Mouse (Mus musculus): ENCODE measurements at regions not wholly inside any gene's neighbourhood (a gene's known extent, or its start where the extent isn't known, plus 50 kb on each side); places are given as distances from the start of the nearest gene placed in this dataset.

- TF ChIP-seq ZNF384 (IDR thresholded peaks at IDR 0.05; ENCODE audit: low read depth, low read length) (no peak), MAFK (IDR thresholded peaks at IDR 0.05; ENCODE audit: insufficient read depth, low read depth, low read length) (no peak), HCFC1 (IDR thresholded peaks at IDR 0.05; ENCODE audit: borderline replicate concordance, insufficient read depth, low read length) (no peak), ZC3H11A (IDR thresholded peaks at IDR 0.05; ENCODE audit: borderline replicate concordance, low read depth, low read length) (no peak), CHD2 (IDR thresholded peaks at IDR 0.05; ENCODE audit: low read depth, low read length) (no peak)
- no peak overlapping the region for H3K4me3 ChIP-seq (ENCODE audit: insufficient read depth in 1 of 2, low read depth in 1 of 2, low read length in 2 of 2, poor library complexity in 1 of 2, severe bottlenecking in 1 of 2)
- in situ Hi-C loops (cut with MboI; ENCODE audit: low sequenced_read_pairs in 2 of 2, unreplicated experiment in 2 of 2), result no loop called here
- H3K36me3 ChIP-seq (ENCODE audit: control insufficient read depth, insufficient read depth, low read length, poor library complexity, severe bottlenecking), result no peaks in the 10 kb centered on the region
- DNase-seq (ENCODE audit: low read depth, low spot score), result no peak
- no peaks in the 10 kb centered on the region for H3K4me1 ChIP-seq (ENCODE audit: control insufficient read depth in 2 of 2, insufficient read depth in 2 of 2, low read length in 2 of 2, poor library complexity in 1 of 2)
- no peak overlapping the region for H3K9ac ChIP-seq (ENCODE audit: insufficient read depth, low read depth, low read length, poor library complexity, severe bottlenecking)
- no peaks in the 10 kb centered on the region for H3K9me3 ChIP-seq (ENCODE audit: control insufficient read depth, insufficient read depth, low read depth, low read length)
- no peak overlapping the region for H3K27ac ChIP-seq (ENCODE audit: insufficient read depth, low read depth, low read length, poor library complexity, severe bottlenecking)
Observed at GRCm38 (mm10) chr3:115590716-115591115, 124.2 kb downstream of the S1pr1 start.

DNA sequence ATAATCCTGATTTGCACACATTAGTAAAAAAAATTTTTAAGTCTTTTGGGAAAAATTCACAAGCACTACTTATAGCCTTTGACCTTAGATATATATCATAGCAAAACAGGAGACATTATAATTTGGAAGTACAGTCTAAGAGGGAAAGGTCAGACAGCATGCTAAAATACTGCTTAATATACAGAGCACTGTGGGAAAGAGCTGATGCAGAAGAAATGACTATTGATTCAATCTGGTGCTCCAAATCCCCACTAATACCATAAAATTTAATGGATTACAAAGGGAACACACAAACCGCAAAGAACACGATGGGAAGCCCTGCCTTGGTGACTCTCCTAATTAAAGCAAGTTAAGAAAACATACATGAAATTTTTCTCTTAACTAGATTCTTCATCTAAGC lies 126.3 kb downstream of the S1pr1 start:
- Histone ChIP-seq H3K4me3 (ENCODE audit: insufficient read depth in 1 of 2, low read depth in 1 of 2, low read length in 2 of 2, poor library complexity in 1 of 2, severe bottlenecking in 1 of 2) (no peak overlapping the region), H3K9ac (ENCODE audit: insufficient read depth, low read depth, low read length, poor library complexity, severe bottlenecking) (no peak overlapping the region), H3K9me3 (ENCODE audit: control insufficient read depth, insufficient read depth, low read depth, low read length) (no peaks in the 10 kb centered on the region), H3K4me1 (ENCODE audit: control insufficient read depth in 2 of 2, insufficient read depth in 2 of 2, low read length in 2 of 2, poor library complexity in 1 of 2) (no peaks in the 10 kb centered on the region), H3K36me3 (ENCODE audit: control insufficient read depth, insufficient read depth, low read length, poor library complexity, severe bottlenecking) (no peaks in the 10 kb centered on the region), H3K27ac (ENCODE audit: insufficient read depth, low read depth, low read length, poor library complexity, severe bottlenecking) (no peak overlapping the region)
- TF ChIP-seq ZNF384 (IDR thresholded peaks at IDR 0.05; ENCODE audit: low read depth, low read length) (no peak), ZC3H11A (IDR thresholded peaks at IDR 0.05; ENCODE audit: borderline replicate concordance, low read depth, low read length) (no peak), HCFC1 (IDR thresholded peaks at IDR 0.05; ENCODE audit: borderline replicate concordance, insufficient read depth, low read length) (no peak), MAFK (IDR thresholded peaks at IDR 0.05; ENCODE audit: insufficient read depth, low read depth, low read length) (no peak), CHD2 (IDR thresholded peaks at IDR 0.05; ENCODE audit: low read depth, low read length) (no peak)
- in situ Hi-C loops (cut with MboI; ENCODE audit: low sequenced_read_pairs in 2 of 2, unreplicated experiment in 2 of 2), result no loop called here
- no peak for DNase-seq (ENCODE audit: low read depth, low spot score)

- no peaks in the 10 kb centered on the region for H3K36me3 ChIP-seq (ENCODE audit: control insufficient read depth, insufficient read depth, low read length, poor library complexity, severe bottlenecking)
- no peaks in the 10 kb centered on the region for H3K4me1 ChIP-seq (ENCODE audit: control insufficient read depth in 2 of 2, insufficient read depth in 2 of 2, low read length in 2 of 2, poor library complexity in 1 of 2)
- no peak overlapping the region for H3K9ac ChIP-seq (ENCODE audit: insufficient read depth, low read depth, low read length, poor library complexity, severe bottlenecking)
- H3K9me3 ChIP-seq (ENCODE audit: control insufficient read depth, insufficient read depth, low read depth, low read length), result no peaks in the 10 kb centered on the region
- no peak overlapping the region for H3K4me3 ChIP-seq (ENCODE audit: insufficient read depth in 1 of 2, low read depth in 1 of 2, low read length in 2 of 2, poor library complexity in 1 of 2, severe bottlenecking in 1 of 2)
- no peak overlapping the region for H3K27ac ChIP-seq (ENCODE audit: insufficient read depth, low read depth, low read length, poor library complexity, severe bottlenecking)
- TF ChIP-seq MAFK (IDR thresholded peaks at IDR 0.05; ENCODE audit: insufficient read depth, low read depth, low read length) (0 out of 2 replicates have a peak, but pooled peaks have one; percentile 42), CHD2 (IDR thresholded peaks at IDR 0.05; ENCODE audit: low read depth, low read length) (no peak), ZNF384 (IDR thresholded peaks at IDR 0.05; ENCODE audit: low read depth, low read length) (no peak)
- DNase-seq (ENCODE audit: low read depth, low spot score), result no peak
- in situ Hi-C loops (cut with MboI; ENCODE audit: low sequenced_read_pairs in 2 of 2, unreplicated experiment in 2 of 2), result no loop called here
Observed at GRCm38 (mm10) chr3:115580131-115580932, 134.5 kb downstream of the S1pr1 start.

- in situ Hi-C loops (cut with MboI; ENCODE audit: low sequenced_read_pairs in 2 of 2, unreplicated experiment in 2 of 2), result no loop called here
- TF ChIP-seq ZC3H11A (IDR thresholded peaks at IDR 0.05; ENCODE audit: borderline replicate concordance, low read depth, low read length) (no peak), MAFK (IDR thresholded peaks at IDR 0.05; ENCODE audit: insufficient read depth, low read depth, low read length) (no peak), ZNF384 (IDR thresholded peaks at IDR 0.05; ENCODE audit: low read depth, low read length) (no peak)
Observed at GRCm38 (mm10) chr3:115575371-115575770, 139.5 kb downstream of the S1pr1 start.

DNA sequence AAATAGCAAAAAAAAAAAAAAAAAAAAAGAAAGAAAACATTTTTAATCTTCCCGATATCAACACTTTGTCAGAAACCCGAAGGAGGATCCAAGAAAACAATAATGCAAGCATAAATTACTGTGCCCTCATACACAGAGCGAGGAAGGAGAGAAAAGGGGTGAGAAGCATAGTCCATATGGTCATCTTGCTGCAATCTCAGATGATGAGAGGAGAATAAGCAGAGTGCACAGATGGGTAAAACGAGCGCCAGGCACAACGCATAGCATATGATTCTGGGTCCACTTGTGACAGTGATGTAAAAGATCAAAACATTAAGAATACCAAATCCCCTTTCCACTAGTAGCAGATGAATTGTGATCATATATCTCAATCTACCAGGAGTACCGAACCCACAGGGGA lies 152.1 kb downstream of the S1pr1 start:
- H3K9me3 ChIP-seq (ENCODE audit: control insufficient read depth, insufficient read depth, low read depth, low read length), result no peaks in the 10 kb centered on the region
- TF ChIP-seq ZNF384 (IDR thresholded peaks at IDR 0.05; ENCODE audit: low read depth, low read length) (no peak), ZC3H11A (IDR thresholded peaks at IDR 0.05; ENCODE audit: borderline replicate concordance, low read depth, low read length) (no peak), HCFC1 (IDR thresholded peaks at IDR 0.05; ENCODE audit: borderline replicate concordance, insufficient read depth, low read length) (no peak), MAFK (IDR thresholded peaks at IDR 0.05; ENCODE audit: insufficient read depth, low read depth, low read length) (no peak), CHD2 (IDR thresholded peaks at IDR 0.05; ENCODE audit: low read depth, low read length) (no peak)
- no peak overlapping the region for H3K4me3 ChIP-seq (ENCODE audit: insufficient read depth in 1 of 2, low read depth in 1 of 2, low read length in 2 of 2, poor library complexity in 1 of 2, severe bottlenecking in 1 of 2)
- H3K27ac ChIP-seq (ENCODE audit: insufficient read depth, low read depth, low read length, poor library complexity, severe bottlenecking), result no peak overlapping the region
- no peaks in the 10 kb centered on the region for H3K36me3 ChIP-seq (ENCODE audit: control insufficient read depth, insufficient read depth, low read length, poor library complexity, severe bottlenecking)
- H3K9ac ChIP-seq (ENCODE audit: insufficient read depth, low read depth, low read length, poor library complexity, severe bottlenecking), result no peak overlapping the region
- DNase-seq (ENCODE audit: low read depth, low spot score), result no peak
- peaks cover 0 to 2% of the 10 kb centered on the region in 2 experiments; a peak in 1 of 4 replicates for H3K4me1 ChIP-seq (ENCODE audit: control insufficient read depth in 2 of 2, insufficient read depth in 2 of 2, low read length in 2 of 2, poor library complexity in 1 of 2)
- in situ Hi-C loops (cut with MboI; ENCODE audit: low sequenced_read_pairs in 2 of 2, unreplicated experiment in 2 of 2), result no loop called here

More at GRCm38 (mm10) chr3:115575371-115575770, 139.5 kb downstream of the S1pr1 start:
- H3K4me1 ChIP-seq (ENCODE audit: control insufficient read depth in 2 of 2, insufficient read depth in 2 of 2, low read length in 2 of 2, poor library complexity in 1 of 2), result no peaks in the 10 kb centered on the region
- no peak overlapping the region for H3K4me3 ChIP-seq (ENCODE audit: insufficient read depth in 1 of 2, low read depth in 1 of 2, low read length in 2 of 2, poor library complexity in 1 of 2, severe bottlenecking in 1 of 2)
- no peak overlapping the region for H3K9ac ChIP-seq (ENCODE audit: insufficient read depth, low read depth, low read length, poor library complexity, severe bottlenecking)
- DNase-seq (ENCODE audit: low read depth, low spot score), result no peak
- H3K27ac ChIP-seq (ENCODE audit: insufficient read depth, low read depth, low read length, poor library complexity, severe bottlenecking), result no peak overlapping the region
- H3K36me3 ChIP-seq (ENCODE audit: control insufficient read depth, insufficient read depth, low read length, poor library complexity, severe bottlenecking), result no peaks in the 10 kb centered on the region
- H3K9me3 ChIP-seq (ENCODE audit: control insufficient read depth, insufficient read depth, low read depth, low read length), result no peaks in the 10 kb centered on the region
